Mouse (Mus musculus): ENCODE measurements around the gene Acadm.

DNA sequence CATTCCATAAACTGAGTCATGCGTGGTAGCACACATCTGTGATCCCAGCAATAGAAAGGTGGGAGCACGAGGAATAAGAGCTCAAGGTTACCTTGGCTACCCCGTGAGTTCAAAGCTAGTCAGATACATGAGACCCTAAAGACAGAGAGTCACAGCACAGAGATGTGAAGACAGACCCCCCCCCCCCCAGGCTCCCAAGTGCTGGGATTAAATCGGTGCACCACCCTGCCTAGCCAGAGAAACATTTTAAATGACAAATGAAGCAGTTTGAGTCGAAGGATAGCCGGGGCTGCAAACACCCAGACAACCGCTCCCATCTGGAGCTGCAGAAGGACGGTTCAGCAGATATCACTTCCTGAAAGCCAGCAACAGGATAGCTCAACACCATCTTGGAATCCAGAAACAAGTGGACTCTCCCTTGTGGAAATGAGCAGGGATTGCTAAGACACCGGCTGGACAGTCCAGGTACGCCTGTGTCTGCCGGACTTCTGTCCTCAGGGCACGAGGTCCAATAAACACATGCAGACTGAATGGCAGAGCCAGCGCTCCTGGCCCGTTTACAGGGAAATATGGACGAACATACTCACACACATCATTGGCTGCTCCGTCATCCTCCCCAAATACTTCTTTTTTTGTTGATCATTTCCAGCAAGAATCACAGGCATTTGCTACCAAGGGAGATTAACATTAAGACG lies 7.2 kb downstream of the Acadm start:
- no peak for TF ChIP-seq GATA1 (IDR thresholded peaks at IDR 0.05; ENCODE audit: low read length)
- no peak for TF ChIP-seq TAL1 (IDR thresholded peaks at IDR 0.05; ENCODE audit: low read length)

All from erythroblast, embryonic 14.5 days (primary cell).